Mouse (Mus musculus) adrenal gland, adult 18-20 months (tissue): ENCODE measurements around the gene Zfp3. TPM values are rescaled to one million over a fixed set of nuclear protein-coding genes. Genes with fewer than 3 reads are reported as not detected.

ENCODE experiments used
- DNase-seq, 2 experiments: peaks; one replicate each; pipeline ENCODE4 v3.0.0; 2021 to 2022; ENCODE audit warnings: low spot score in 2 of 2
- microRNA-seq, 2 experiments: library from miRNA; unstranded; fragments of <30 nt; microRNA quantifications; one replicate each; pipeline ENCODE4 v1.2.0; 2021; ENCODE audit warnings: borderline number of aligned reads in 2 of 2
- total RNA-seq, 2 experiments: library from RNA; stranded (reverse); gene quantifications; 1 replicate in 1 of 2; 2 replicates in 1 of 2; pipeline ENCODE4 v1.2.3; 2021

The Zfp3 gene
- total RNA-seq, 2 experiments from 2014 or later = 9.2 to 9.5 TPM

GRCm38 (mm10) chr11:70805641-70806175, 41.7 kb downstream of the Zfp3 start:
- DNase-seq = no peak

GRCm38 (mm10) chr11:70806697-70807096, 42.7 kb downstream of the Zfp3 start:
- no peak for DNase-seq

GRCm38 (mm10) chr11:70807630-70808029, 43.6 kb downstream of the Zfp3 start:
- DNase-seq = no peak

GRCm38 (mm10) chr11:70808101-70808500, 44.1 kb downstream of the Zfp3 start:
- no peak for DNase-seq

- no peak for DNase-seq
These were observed 45.0 kb downstream of the Zfp3 start for GRCm38 (mm10) chr11:70809011-70809410.

- no peak for DNase-seq
These were observed 47.0 kb downstream of the Zfp3 start for GRCm38 (mm10) chr11:70811041-70811440.

GRCm38 (mm10) chr11:70811471-70812240, 47.6 kb downstream of the Zfp3 start:
- no peak for DNase-seq

GRCm38 (mm10) chr11:70812365-70812764, 48.4 kb downstream of the Zfp3 start, which contains the start of gene Scimp:
TSS of gene Scimp (minus strand) at chr11:70812586.
- DNase-seq = no peak

GRCm38 (mm10) chr11:70815071-70815470, 51.1 kb downstream of the Zfp3 start:
- no peak for DNase-seq

GRCm38 (mm10) chr11:70815498-70816078, 51.6 kb downstream of the Zfp3 start:
- peak; percentile 43 to 59 for DNase-seq

GRCm38 (mm10) chr11:70816770-70817169, 52.8 kb downstream of the Zfp3 start:
- no peak for DNase-seq

- no peak for DNase-seq
These were observed 56.1 kb downstream of the Zfp3 start for GRCm38 (mm10) chr11:70820120-70820519.

GRCm38 (mm10) chr11:70821728-70822591, 58.0 kb downstream of the Zfp3 start:
- DNase-seq = peak in 1 of 2 experiments; percentile 30

Small RNAs within 50 kb of the gene (microRNA-seq; reads per million reads assigned to microRNA genes)
- gene Gm22760 = 0 reads per million in 2 experiments

Other genes with a start within 250 kb of the Zfp3 start
- not detected for gene Vmo1, start 249.6 kb upstream of the Zfp3 start, total RNA-seq
- gene Gltpd2, start 245.0 kb upstream of the Zfp3 start, total RNA-seq = not detected
- gene Psmb6, start 238.8 kb upstream of the Zfp3 start, total RNA-seq = 100 to 1,000 TPM; 271 to 281 TPM
- gene Gm40193, start 231.3 kb upstream of the Zfp3 start, total RNA-seq = not detected
- 1 to 10 TPM; 6.8 to 8.2 TPM for gene Pld2, start 224.1 kb upstream of the Zfp3 start, total RNA-seq
- 10 to 100 TPM; 45.8 to 49.6 TPM for gene Mink1, start 201.3 kb upstream of the Zfp3 start, total RNA-seq
- gene 4930544D05Rik, start 148.4 kb upstream of the Zfp3 start, total RNA-seq = not detected
- gene Chrne, start 145.0 kb upstream of the Zfp3 start, total RNA-seq = under 1 TPM in 1 of 2 experiments, not detected in 1; 0.38 TPM
- under 1 TPM in 1 of 2 experiments, not detected in 1; 0.22 TPM for gene Gp1ba, start 125.1 kb upstream of the Zfp3 start, total RNA-seq
- gene Rnf167, start 117.0 kb upstream of the Zfp3 start, total RNA-seq = 10 to 100 TPM; 72.6 to 80.7 TPM
- gene Slc25a11, start 116.7 kb upstream of the Zfp3 start, total RNA-seq = 100 to 1,000 TPM; 131 to 138 TPM
- 100 to 1,000 TPM; 619 to 923 TPM for gene Pfn1, start 109.6 kb upstream of the Zfp3 start, total RNA-seq
- gene Eno3, start 107.0 kb upstream of the Zfp3 start, total RNA-seq = 10 to 100 TPM; 29.0 to 44.2 TPM
- gene Spag7, start 94.8 kb upstream of the Zfp3 start, total RNA-seq = 10 to 100 TPM; 70.4 to 91.3 TPM
- 10 to 100 TPM; 43.7 to 54.7 TPM for gene Camta2, start 76.1 kb upstream of the Zfp3 start, total RNA-seq
- gene Inca1, start 64.1 kb upstream of the Zfp3 start, total RNA-seq = 10 to 100 TPM in 1 of 2 experiments, 1 to 10 TPM in 1; 6.8 to 14.0 TPM
- gene Kif1c, start 63.7 kb upstream of the Zfp3 start, total RNA-seq = 100 to 1,000 TPM; 153 to 212 TPM
- gene Scimp, start 48.4 kb downstream of the Zfp3 start, total RNA-seq = 1 to 10 TPM; 1.1 to 1.9 TPM
- gene Rabep1, start 80.6 kb downstream of the Zfp3 start, total RNA-seq = 100 to 1,000 TPM; 125 to 136 TPM
- gene Nup88, start 205.8 kb downstream of the Zfp3 start, total RNA-seq = 10 to 100 TPM; 54.9 to 55.6 TPM
- 10 to 100 TPM; 24.5 to 28.7 TPM for gene Rpain, start 206.0 kb downstream of the Zfp3 start, total RNA-seq
- 100 to 1,000 TPM; 195 to 219 TPM for gene C1qbp, start 218.8 kb downstream of the Zfp3 start, total RNA-seq
- gene Dhx33, start 240.2 kb downstream of the Zfp3 start, total RNA-seq = 10 to 100 TPM; 27.8 to 31.7 TPM